In the genomic region with DNA sequence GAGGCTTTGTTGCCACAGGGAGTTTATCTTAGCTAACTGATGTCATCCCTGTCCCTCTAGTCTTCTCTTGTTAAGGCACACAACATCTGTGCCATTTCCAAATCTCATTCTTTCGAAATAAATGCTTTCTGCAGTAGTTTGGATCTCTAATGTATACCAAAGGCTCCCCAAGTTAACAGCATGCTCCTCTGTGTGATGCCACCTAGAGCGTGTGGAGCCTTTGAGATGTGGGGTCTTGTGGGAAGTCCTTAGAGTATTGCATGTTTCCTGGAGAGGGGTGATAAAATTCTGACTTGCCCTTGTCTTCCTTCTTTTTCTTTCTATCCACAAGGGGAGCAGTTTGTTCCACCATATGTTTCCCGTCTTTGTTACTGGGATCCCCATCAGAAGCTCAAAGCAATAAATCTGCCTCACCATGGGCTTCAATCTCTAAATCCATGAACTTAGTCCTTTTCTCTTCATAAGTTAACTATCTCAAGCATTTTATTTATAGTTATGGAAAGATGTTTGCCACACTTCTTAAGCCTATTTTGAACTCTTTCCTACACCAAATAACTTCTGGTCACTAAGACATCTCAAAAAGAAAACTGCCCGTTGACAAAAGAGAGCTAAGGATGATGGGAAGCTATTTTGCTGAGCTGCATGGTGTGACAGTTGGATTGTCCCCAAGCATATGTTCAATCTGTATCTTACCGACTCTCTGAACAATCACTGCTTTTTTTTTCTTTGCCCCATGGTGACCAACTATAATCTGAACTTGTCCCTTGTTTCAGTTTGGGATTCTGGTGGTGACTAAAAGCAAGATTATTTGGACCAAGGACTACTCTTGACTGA, we compare ENCODE assay signal across 18 mouse cellular contexts.
"Had no signal": no experiment of that assay in that cellular context is flagged by ENCODE, and none has a peak within 500 bp of the region (broad histone marks: within the 10 kb centered on the region; RNA-seq: fewer than 3 reads in every experiment).

No protein-coding gene starts in this region.

- H3K36me3 ChIP-seq: liver, embryonic 12.5 days; midbrain, embryonic 10.5 days; midbrain, embryonic 12.5 days; neural tube, embryonic 13.5 days; neural tube, embryonic 15.5 days had no signal

- ATAC-seq: liver, embryonic 12.5 days; midbrain, embryonic 16.5 days had no signal

- H3K4me2 ChIP-seq: liver, embryonic 12.5 days; midbrain, embryonic 12.5 days; neural tube, embryonic 13.5 days; neural tube, embryonic 15.5 days had no signal

- H3K4me3 ChIP-seq: liver, embryonic 12.5 days; midbrain, embryonic 10.5 days; midbrain, embryonic 12.5 days; myocyte; neural tube, embryonic 13.5 days; neural tube, embryonic 15.5 days had no signal

- H3K9ac ChIP-seq: liver, embryonic 12.5 days; liver, embryonic 14.5 days; midbrain, embryonic 12.5 days; neural tube, embryonic 13.5 days; neural tube, embryonic 15.5 days had no signal

- H3K9me3 ChIP-seq: liver, embryonic 12.5 days; midbrain, embryonic 10.5 days; midbrain, embryonic 12.5 days; neural tube, embryonic 13.5 days; neural tube, embryonic 15.5 days had no signal

- H3K27me3 ChIP-seq: liver, embryonic 12.5 days; midbrain, embryonic 12.5 days; neural tube, embryonic 13.5 days; neural tube, embryonic 15.5 days had no signal

- H3K4me1 ChIP-seq: liver, embryonic 12.5 days; midbrain, embryonic 10.5 days; midbrain, embryonic 12.5 days; neural tube, embryonic 13.5 days; neural tube, embryonic 15.5 days had no signal

- DNase-seq: lung, postnatal 10 days; lung, postnatal 4 days; midbrain, embryonic 14.5 days; right cerebral cortex, adult 18-20 months; right cerebral cortex, postnatal 25 days; right cerebral cortex, postnatal 4 days; spleen, adult 18-20 months; thymus, adult 18-20 months; thymus, postnatal 14 days; thymus, postnatal 36 days had no signal

- H3K27ac ChIP-seq: liver, embryonic 12.5 days; liver, embryonic 14.5 days; midbrain, embryonic 10.5 days; midbrain, embryonic 12.5 days; neural tube, embryonic 13.5 days; neural tube, embryonic 15.5 days had no signal
